Mouse (Mus musculus) frontal cortex, adult 2 months (tissue): ENCODE results near the gene Prpf40b. TPM values are rescaled to one million over a fixed set of nuclear protein-coding genes. Genes with fewer than 3 reads are reported as not detected.

Source experiments
- polyA plus RNA-seq: library from polyadenylated mRNA; depleted of rRNA; stranded (reverse); fragments of >200 nt; gene quantifications from 2 replicates; pipeline ENCODE4 v1.2.3, GENCODE M21; 2012; rRNA removed

Prpf40b gene
- polyA plus RNA-seq, 1 experiment: 182 TPM

Other genes starting within 250 kb of the Prpf40b start
- 0.69 and 0.90 TPM in 2 replicates for gene Prph, start 239.9 kb upstream of the Prpf40b start, polyA plus RNA-seq
- 0.62 and 1.3 TPM in 2 replicates for gene Troap, start 220.5 kb upstream of the Prpf40b start, polyA plus RNA-seq
- not detected in 2 replicates for gene C1ql4, start 207.3 kb upstream of the Prpf40b start, polyA plus RNA-seq
- 0.06 TPM in 1 of 2 replicates, not detected in the other for gene Dnajc22, start 201.9 kb upstream of the Prpf40b start, polyA plus RNA-seq
- 36.9 and 39.7 TPM in 2 replicates for gene Spats2, start 169.2 kb upstream of the Prpf40b start, polyA plus RNA-seq
- 166 and 196 TPM in 2 replicates for gene Kcnh3, start 70.2 kb upstream of the Prpf40b start, polyA plus RNA-seq
- 121 and 122 TPM in 2 replicates for gene Mcrs1, start 43.1 kb upstream of the Prpf40b start, polyA plus RNA-seq
- gene Fam186b, start 801 bp downstream of the Prpf40b start, polyA plus RNA-seq: 1.5 and 1.7 TPM in 2 replicates
- 18.5 and 19.9 TPM in 2 replicates for gene Fmnl3, start 75.4 kb downstream of the Prpf40b start, polyA plus RNA-seq
- gene Tmbim6, start 97.8 kb downstream of the Prpf40b start, polyA plus RNA-seq: 365 and 368 TPM in 2 replicates
- 14.4 and 14.6 TPM in 2 replicates for gene Nckap5l, start 162.7 kb downstream of the Prpf40b start, polyA plus RNA-seq
- gene Bcdin3d, start 179.6 kb downstream of the Prpf40b start, polyA plus RNA-seq: 5.7 and 6.8 TPM in 2 replicates
- gene Faim2, start 233.1 kb downstream of the Prpf40b start, polyA plus RNA-seq: 161 and 168 TPM in 2 replicates